Mouse (Mus musculus) T-cell, adult 2 months (primary cell): ENCODE data around the gene Mrgprb1.
"Not testable (repeated sequence)": the region's sequence is repeated elsewhere in the genome, so short reads cannot be mapped to it uniquely, and the experiment has no call there.

Experiments
- DNase-seq: peaks from one replicate; pipeline ENCODE4 v3.0.0; 2022; ENCODE audit warnings: low spot score

The Mrgprb1 gene

DNA sequence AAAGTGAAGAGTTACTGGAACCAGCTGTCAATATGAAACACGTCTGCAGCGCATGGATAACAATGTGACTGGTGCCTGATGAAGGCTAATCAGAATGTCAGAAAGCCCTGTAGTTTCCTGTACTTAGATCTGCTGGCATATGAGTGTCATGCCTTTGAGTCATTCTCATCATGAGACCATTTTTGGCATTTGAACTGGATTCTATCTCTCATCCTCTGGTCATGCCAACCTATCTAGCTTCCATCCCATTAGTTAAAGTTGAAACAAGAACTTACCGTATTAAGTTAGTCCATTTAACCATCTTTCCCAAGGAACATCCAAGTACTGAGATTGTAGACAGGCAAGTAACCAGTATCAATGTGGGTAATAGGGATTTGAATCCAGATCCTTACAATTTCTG is at the start of gene Mrgprb1:
TSS of gene Mrgprb1 (minus strand) at position 101 of the 400 bp plus-strand sequence.
- DNase-seq: no peak

- no peak for DNase-seq
Observed at GRCm38 (mm10) chr7:48499221-48499620, 43.1 kb upstream of the Mrgprb1 start, which contains the start of gene Mrgprx2. TSS of gene Mrgprx2 (minus strand) at chr7:48499321.

GRCm38 (mm10) chr7:48436581-48436980 is 19.6 kb downstream of the Mrgprb1 start:
- DNase-seq: no peak

DNA sequence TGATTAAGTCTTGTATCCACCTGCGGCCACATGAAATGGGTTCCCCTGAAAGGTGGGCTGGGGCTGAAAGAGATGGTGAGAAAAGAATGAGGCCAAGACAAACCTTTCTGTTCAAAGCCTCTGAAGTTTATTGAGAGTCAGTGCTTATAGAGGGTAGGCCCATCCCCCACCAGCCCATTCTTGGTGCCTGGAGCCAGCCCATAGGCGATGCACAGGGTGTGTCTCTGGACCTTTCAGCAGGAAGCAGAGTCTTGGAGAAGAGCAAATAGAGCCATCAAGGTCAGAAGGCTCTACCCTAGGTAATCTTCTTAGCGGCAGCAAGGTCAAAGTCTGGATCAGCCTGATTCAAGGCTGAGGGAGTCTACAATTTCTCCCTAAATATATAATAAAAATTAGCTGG is 20.2 kb downstream of the Mrgprb1 start:
- DNase-seq: not testable (repeated sequence)
